Mouse (Mus musculus) fat pad, adult 2 months (tissue): ENCODE data around the gene Ankrd34a.

Experiments
- DNase-seq: peaks from one replicate; pipeline ENCODE4 v3.0.0-alpha.2; 2011; ENCODE audit warnings: low read depth, low spot score; ENCODE audit errors: extremely low read depth

The Ankrd34a gene

GRCm38 (mm10) chr3:96578561-96579238 is 17.7 kb upstream of the Ankrd34a start:
- no peak for DNase-seq

- DNase-seq: no peak
Observed at GRCm38 (mm10) chr3:96579239-96579750, 17.1 kb upstream of the Ankrd34a start.

- no peak for DNase-seq
Observed at GRCm38 (mm10) chr3:96579885-96580454, 16.5 kb upstream of the Ankrd34a start.

- no peak for DNase-seq
Observed at GRCm38 (mm10) chr3:96581141-96581540, 15.3 kb upstream of the Ankrd34a start.

GRCm38 (mm10) chr3:96581771-96582515 is 14.5 kb upstream of the Ankrd34a start:
- DNase-seq: no peak

GRCm38 (mm10) chr3:96583386-96583785 is 13.1 kb upstream of the Ankrd34a start:
- no peak for DNase-seq

- DNase-seq: no peak
Observed at GRCm38 (mm10) chr3:96590657-96591056, 5.8 kb upstream of the Ankrd34a start.

- no peak for DNase-seq
Observed at GRCm38 (mm10) chr3:96593374-96593773, 3.1 kb upstream of the Ankrd34a start.

GRCm38 (mm10) chr3:96593790-96594560 is 2.5 kb upstream of the Ankrd34a start, which contains the start of gene Polr3gl:
Polr3gl (minus strand) TSS chr3:96594181.
- no peak for DNase-seq

- DNase-seq: no peak
Observed at GRCm38 (mm10) chr3:96594851-96595250, 1.6 kb upstream of the Ankrd34a start.

- no peak for DNase-seq
Observed at GRCm38 (mm10) chr3:96595661-96596060, 775 bp upstream of the Ankrd34a start.

GRCm38 (mm10) chr3:96596855-96597254 is 419 bp downstream of the Ankrd34a start:
- no peak for DNase-seq

- no peak for DNase-seq
Observed at GRCm38 (mm10) chr3:96597435-96597891, 1.0 kb downstream of the Ankrd34a start.

GRCm38 (mm10) chr3:96598156-96599068 is 2.0 kb downstream of the Ankrd34a start:
- DNase-seq: no peak

- no peak for DNase-seq
Observed at GRCm38 (mm10) chr3:96599069-96599393, 2.6 kb downstream of the Ankrd34a start.

- no peak for DNase-seq
Observed at GRCm38 (mm10) chr3:96599411-96599810, 3.0 kb downstream of the Ankrd34a start.

GRCm38 (mm10) chr3:96600639-96601250 is 4.3 kb downstream of the Ankrd34a start, which contains the start of gene Lix1l:
Lix1l (plus strand) TSS chr3:96601149.
- DNase-seq: no peak

GRCm38 (mm10) chr3:96601251-96601787 is 4.9 kb downstream of the Ankrd34a start:
- DNase-seq: no peak
